Mouse (Mus musculus) neural tube, embryonic 12.5 days (tissue): ENCODE data around the gene Cadm4. TPM values are rescaled to one million over a fixed set of nuclear protein-coding genes. Genes with fewer than 3 reads are reported as not detected.
"Not testable (repeated sequence)": the region's sequence is repeated elsewhere in the genome, so short reads cannot be mapped to it uniquely, and the experiment has no call there.

Source experiments
- ATAC-seq: fragments of 200-750 bp; cut with Nextera tagmentation; 2 replicates; pipeline ENCODE4 v1.8.0; 2017; ENCODE audit warnings: low read depth, mild to moderate bottlenecking, moderate TSS enrichment, moderate library complexity; ENCODE audit not compliant: low FRiP score
- H3K27ac ChIP-seq: fragments of 300-500 bp; sonication (generic); 2 replicates; pipeline ENCODE4 v1.5.1; 2016
- H3K27me3 ChIP-seq: fragments of 300-500 bp; sonication (generic); replicated peaks from 2 replicates; pipeline ENCODE4 v1.6.1; 2016; ENCODE audit warnings: mild to moderate bottlenecking
- H3K36me3 ChIP-seq: fragments of 300-500 bp; sonication (generic); 2 replicates; pipeline ENCODE4 v1.6.1; 2016; ENCODE audit warnings: mild to moderate bottlenecking
- H3K4me1 ChIP-seq: fragments of 300-500 bp; sonication (generic); 2 replicates; pipeline ENCODE4 v1.6.1; 2016
- H3K4me2 ChIP-seq: fragments of 300-500 bp; sonication (generic); replicated peaks from 2 replicates; pipeline ENCODE4 v1.6.1; 2016; ENCODE audit warnings: mild to moderate bottlenecking
- H3K4me3 ChIP-seq: fragments of 300-500 bp; sonication (generic); 2 replicates; pipeline ENCODE4 v1.5.1; 2016
- H3K9ac ChIP-seq: fragments of 300-500 bp; sonication (generic); 2 replicates; pipeline ENCODE4 v1.6.1; 2016; ENCODE audit warnings: mild to moderate bottlenecking
- H3K9me3 ChIP-seq: fragments of 300-500 bp; sonication (generic); 2 replicates; pipeline ENCODE4 v1.6.1; 2016; ENCODE audit warnings: mild to moderate bottlenecking
- WGBS: fragments of 180-500 bp; shearing (Covaris S2); methylation state at CpG from one replicate; pipeline ENCODE4 v1.1.7; 2016; 5-methylcytosine and 5-hydroxymethylcytosine counted together
- polyA plus RNA-seq: library from polyadenylated mRNA; unstranded; fragments of >200 nt; fragmentation: Nextera tagmentation; extraction: Ambion mirVana; gene quantifications from 2 replicates; pipeline ENCODE4 v1.2.1, GENCODE M21; 2016

Cadm4 gene
- polyA plus RNA-seq, 1 experiment from 2014 or later = 42.8 TPM

DNA sequence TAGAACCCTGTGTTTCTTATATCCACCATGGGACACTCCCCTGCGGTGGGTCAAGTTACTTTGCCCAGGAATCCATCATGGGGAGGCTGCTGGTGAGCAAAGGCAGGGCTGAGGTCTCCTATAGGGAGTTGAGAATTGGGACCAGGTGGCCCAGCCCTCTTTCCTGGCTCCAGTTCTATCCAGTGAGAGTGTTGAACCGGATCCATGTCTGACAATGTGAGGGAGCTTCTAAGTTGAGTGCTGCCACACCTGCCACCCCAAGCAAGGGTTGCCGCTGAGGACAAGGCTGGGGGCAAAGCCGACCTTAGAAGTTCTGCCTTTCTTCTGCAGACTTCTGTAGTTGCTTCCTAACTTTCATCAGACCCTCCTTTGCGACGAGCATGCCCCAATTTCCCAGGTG lies 1.5 kb downstream of the Cadm4 start:
- WGBS = 54% methylated on average over 6 of the region's 6 CpGs
- not testable (repeated sequence) for H3K36me3 ChIP-seq, H3K9me3 ChIP-seq, H3K27ac ChIP-seq, H3K27me3 ChIP-seq, ATAC-seq
- peak overlapping the region; percentile 96 for H3K9ac ChIP-seq
- peak overlapping the region; percentile 91 for H3K4me2 ChIP-seq
- peaks cover 63% of the 10 kb centered on the region for H3K4me1 ChIP-seq
- H3K4me3 ChIP-seq = peak overlapping the region; percentile 83

DNA sequence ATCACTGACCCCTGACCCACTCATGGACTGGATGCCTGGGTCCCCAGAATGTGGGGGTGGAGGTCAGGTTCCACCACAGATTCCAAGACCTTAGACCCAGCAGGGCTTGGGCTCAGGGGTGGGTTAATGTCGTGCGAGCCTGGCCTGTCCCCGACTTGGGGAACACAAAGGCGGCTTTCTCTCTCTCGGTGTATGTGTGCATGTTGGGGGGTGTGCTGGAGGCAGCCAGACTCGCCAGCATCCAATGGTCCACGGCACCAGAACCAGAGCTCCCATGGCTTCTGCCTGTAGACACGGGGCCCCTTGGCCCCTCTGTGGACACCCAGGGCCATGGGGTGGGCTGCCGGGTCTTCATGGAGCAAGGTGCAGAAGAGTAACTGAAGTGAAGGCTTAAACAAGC lies 3.7 kb downstream of the Cadm4 start:
- Histone ChIP-seq H3K27me3 (no peaks in the 10 kb centered on the region), H3K9me3 (0 out of 2 replicates have a peak, but pooled peaks cover 2% of the 10 kb centered on the region), H3K9ac (peak overlapping the region; percentile 56), H3K27ac (no peak overlapping the region), H3K36me3 (peaks cover 9% of the 10 kb centered on the region; the same call in 1 of the 2 replicates), H3K4me3 (peak overlapping the region; percentile 22; the same call in 1 of the 2 replicates), H3K4me1 (peaks cover 60% of the 10 kb centered on the region), H3K4me2 (peak overlapping the region; percentile 91)
- WGBS = 77% methylated on average over 9 of the region's 9 CpGs
- no peak for ATAC-seq

DNA sequence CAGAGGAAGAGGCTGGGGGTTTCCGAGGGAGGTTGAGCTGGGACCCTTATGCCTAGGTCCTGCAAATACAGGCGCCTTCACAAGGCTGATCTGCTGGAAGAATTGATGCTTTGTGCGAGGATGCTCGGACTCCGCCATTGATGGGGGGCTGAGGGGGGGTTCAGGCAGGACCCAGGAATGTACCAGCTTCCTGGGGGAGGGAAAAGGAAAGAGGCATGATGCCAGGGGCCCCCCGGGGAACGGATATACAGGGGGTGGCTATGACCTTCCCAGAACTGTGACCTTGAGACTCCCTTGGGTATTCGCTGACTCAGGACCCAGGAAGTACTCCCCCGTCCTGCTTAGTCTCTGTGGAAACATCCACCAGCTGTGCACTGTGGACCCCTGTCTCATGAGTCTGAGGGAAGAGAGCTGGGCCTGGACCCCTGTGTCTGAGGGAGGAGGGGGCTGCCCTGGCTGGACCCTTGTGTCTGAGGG lies 4.9 kb downstream of the Cadm4 start:
- peaks cover 17% of the 10 kb centered on the region; the same call in 1 of the 2 replicates for H3K36me3 ChIP-seq
- H3K9me3 ChIP-seq = 0 out of 2 replicates have a peak, but pooled peaks cover 3% of the 10 kb centered on the region
- peak overlapping the region; percentile 56 for H3K9ac ChIP-seq
- H3K4me1 ChIP-seq = peaks cover 51% of the 10 kb centered on the region
- H3K27me3 ChIP-seq = no peaks in the 10 kb centered on the region
- peak overlapping the region; percentile 91 for H3K4me2 ChIP-seq
- 46% methylated on average over 9 of the region's 9 CpGs for WGBS
- H3K27ac ChIP-seq = peak overlapping the region; percentile 37
- peak; percentile 68 for ATAC-seq
- H3K4me3 ChIP-seq = peak overlapping the region; percentile 22

DNA sequence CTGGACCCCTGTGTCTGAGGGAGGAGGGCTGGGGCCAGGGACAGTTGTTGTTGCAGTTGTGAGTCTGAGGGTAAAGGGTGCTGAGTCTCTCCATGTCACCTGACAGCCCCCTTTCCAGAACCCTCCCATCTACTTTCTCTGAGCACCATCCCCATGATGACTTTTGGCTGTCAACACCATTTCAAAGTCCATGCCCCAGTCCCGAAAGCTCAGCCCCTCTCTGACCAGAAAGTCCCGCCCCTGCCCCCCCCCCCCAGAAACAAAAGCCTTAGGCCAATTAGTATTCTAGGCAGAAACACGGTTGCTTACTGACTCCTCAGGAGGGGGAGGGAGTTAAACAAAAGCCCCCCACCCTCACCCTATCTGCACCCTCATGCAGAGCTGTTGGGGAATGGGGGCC lies 5.6 kb downstream of the Cadm4 start:
- peak overlapping the region; percentile 56 for H3K9ac ChIP-seq
- H3K36me3 ChIP-seq = peaks cover 22% of the 10 kb centered on the region; the same call in 1 of the 2 replicates
- ATAC-seq = 0 out of 2 replicates have a peak, but pooled peaks have one; percentile 3
- peak overlapping the region; percentile 91 for H3K4me2 ChIP-seq
- H3K4me3 ChIP-seq = 0 out of 2 replicates have a peak overlapping the region, but pooled peaks have one; percentile 1
- WGBS = 33% methylated on average over 3 of the region's 3 CpGs
- H3K27ac ChIP-seq = peak overlapping the region; percentile 26; the same call in 1 of the 2 replicates
- no peaks in the 10 kb centered on the region for H3K27me3 ChIP-seq
- peaks cover 51% of the 10 kb centered on the region for H3K4me1 ChIP-seq
- 0 out of 2 replicates have a peak, but pooled peaks cover 3% of the 10 kb centered on the region for H3K9me3 ChIP-seq

DNA sequence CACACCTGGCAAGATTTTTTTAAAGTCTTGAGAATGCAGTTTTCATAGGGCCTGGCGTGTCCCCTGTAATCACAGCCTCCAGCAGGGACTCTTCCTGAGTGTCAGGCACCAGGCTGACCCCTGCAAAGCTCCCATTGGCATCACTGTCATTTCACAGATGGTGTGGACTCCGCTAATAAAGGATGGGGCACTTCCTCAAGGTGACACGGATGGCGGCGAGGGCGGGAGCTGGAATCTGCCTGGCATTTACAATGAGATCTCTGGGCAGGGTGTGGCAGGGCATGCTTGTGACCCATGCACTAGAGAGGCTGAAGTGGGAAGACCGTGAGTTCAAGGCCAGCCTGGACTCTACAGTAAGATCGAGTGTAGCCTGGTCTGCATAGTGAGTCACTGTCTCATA lies 6.5 kb downstream of the Cadm4 start:
- no peak overlapping the region for H3K9ac ChIP-seq
- peaks cover 22% of the 10 kb centered on the region; the same call in 1 of the 2 replicates for H3K36me3 ChIP-seq
- H3K9me3 ChIP-seq = 0 out of 2 replicates have a peak, but pooled peaks cover 3% of the 10 kb centered on the region
- H3K27ac ChIP-seq = no peak overlapping the region
- 84% methylated on average over 8 of the region's 8 CpGs for WGBS
- no peak for ATAC-seq
- no peak overlapping the region for H3K4me3 ChIP-seq
- H3K27me3 ChIP-seq = no peaks in the 10 kb centered on the region
- peaks cover 45% of the 10 kb centered on the region for H3K4me1 ChIP-seq
- H3K4me2 ChIP-seq = no peak overlapping the region

DNA sequence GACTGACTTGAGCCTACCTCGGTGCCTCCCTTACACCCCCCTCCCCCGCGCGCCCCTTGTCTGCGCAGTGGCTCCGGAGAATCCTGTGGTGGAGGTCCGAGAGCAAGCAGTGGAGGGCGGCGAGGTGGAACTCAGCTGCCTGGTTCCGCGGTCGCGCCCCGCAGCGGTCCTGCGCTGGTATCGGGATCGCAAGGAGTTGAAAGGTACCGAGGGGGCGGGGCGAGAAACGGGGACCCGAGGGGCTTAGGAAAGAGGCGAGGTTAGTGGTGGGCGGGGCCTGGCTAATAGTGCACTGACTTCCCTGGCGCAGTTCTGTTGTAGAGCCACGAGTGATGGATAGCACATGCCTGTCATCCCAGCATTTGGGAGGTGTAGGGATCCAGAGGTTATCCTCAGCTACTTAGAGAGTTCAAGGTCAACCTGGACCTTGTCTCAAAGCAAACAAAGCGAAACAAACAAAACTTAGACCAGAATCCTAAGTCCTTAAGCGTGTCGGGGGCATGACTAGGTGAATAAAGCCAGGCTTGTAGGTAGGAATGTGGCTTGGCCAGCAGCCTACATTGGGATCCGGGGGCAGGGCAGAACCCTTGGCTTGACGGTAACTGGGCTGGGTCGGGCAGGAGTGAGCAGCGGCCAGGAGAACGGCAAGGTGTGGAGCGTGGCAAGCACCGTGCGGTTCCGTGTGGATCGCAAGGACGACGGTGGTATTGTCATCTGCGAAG lies 18.2 kb downstream of the Cadm4 start:
- 0 out of 2 replicates have a peak overlapping the region, but pooled peaks have one; percentile 7 for H3K4me3 ChIP-seq
- peaks cover 51% of the 10 kb centered on the region for H3K36me3 ChIP-seq
- peaks cover 21% of the 10 kb centered on the region for H3K4me1 ChIP-seq
- peaks cover 11% of the 10 kb centered on the region; the same call in 1 of the 2 replicates for H3K27me3 ChIP-seq
- H3K4me2 ChIP-seq = peak overlapping the region; percentile 42
- no peak for ATAC-seq
- 0 out of 2 replicates have a peak, but pooled peaks cover 3% of the 10 kb centered on the region for H3K9me3 ChIP-seq
- 16% methylated on average over 43 of the region's 43 CpGs for WGBS
- H3K27ac ChIP-seq = no peak overlapping the region
- H3K9ac ChIP-seq = no peak overlapping the region

DNA sequence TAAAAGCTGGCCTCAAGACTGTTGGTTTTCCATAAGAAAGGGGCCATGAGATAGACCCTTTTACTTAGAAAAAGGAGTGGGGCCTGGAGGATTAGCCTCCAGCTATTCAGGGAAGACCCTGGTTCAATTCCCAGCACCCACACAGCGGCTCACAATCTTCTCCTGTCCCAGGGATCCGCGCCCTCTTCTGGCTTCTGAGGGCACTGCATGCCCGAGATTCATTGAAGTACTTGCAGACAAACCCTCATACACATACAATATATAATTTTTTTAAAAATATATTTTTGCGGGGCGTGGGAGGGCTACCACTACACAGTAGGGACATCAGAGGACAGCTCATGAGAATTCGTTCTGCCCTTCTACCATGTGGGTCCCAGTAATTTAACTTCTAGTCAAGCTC lies 19.1 kb downstream of the Cadm4 start:
- 33% methylated on average over 7 of the region's 7 CpGs for WGBS
- no peak overlapping the region for H3K9ac ChIP-seq
- no peak overlapping the region for H3K4me2 ChIP-seq
- ATAC-seq = no peak
- peaks cover 50% of the 10 kb centered on the region for H3K36me3 ChIP-seq
- H3K4me3 ChIP-seq = no peak overlapping the region
- no peak overlapping the region for H3K27ac ChIP-seq
- H3K27me3 ChIP-seq = peaks cover 11% of the 10 kb centered on the region; the same call in 1 of the 2 replicates
- peaks cover 30% of the 10 kb centered on the region for H3K4me1 ChIP-seq
- 0 out of 2 replicates have a peak, but pooled peaks cover 3% of the 10 kb centered on the region for H3K9me3 ChIP-seq

DNA sequence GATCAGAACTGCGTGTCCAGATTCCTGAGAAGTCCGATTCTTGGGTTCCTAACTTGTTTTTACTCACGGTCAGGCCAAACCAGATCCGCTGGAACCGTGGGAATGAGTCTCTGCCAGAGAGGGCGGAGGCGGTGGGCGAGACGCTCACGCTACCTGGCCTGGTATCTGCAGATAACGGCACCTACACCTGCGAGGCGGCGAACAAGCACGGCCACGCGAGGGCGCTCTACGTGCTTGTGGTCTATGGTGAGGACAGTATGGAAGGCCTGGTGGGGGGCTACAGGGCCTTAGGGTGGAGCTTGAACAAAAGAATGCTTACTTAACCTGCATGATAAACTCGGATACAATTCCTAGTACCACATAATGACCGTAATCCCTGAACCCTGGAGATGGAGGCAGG lies 19.7 kb downstream of the Cadm4 start:
- Histone ChIP-seq H3K27ac (no peak overlapping the region), H3K4me3 (no peak overlapping the region), H3K9me3 (0 out of 2 replicates have a peak, but pooled peaks cover 3% of the 10 kb centered on the region), H3K4me2 (no peak overlapping the region), H3K4me1 (peaks cover 32% of the 10 kb centered on the region), H3K36me3 (peaks cover 50% of the 10 kb centered on the region), H3K9ac (no peak overlapping the region), H3K27me3 (peaks cover 11% of the 10 kb centered on the region; the same call in 1 of the 2 replicates)
- WGBS = 53% methylated on average over 21 of the region's 21 CpGs
- no peak for ATAC-seq

DNA sequence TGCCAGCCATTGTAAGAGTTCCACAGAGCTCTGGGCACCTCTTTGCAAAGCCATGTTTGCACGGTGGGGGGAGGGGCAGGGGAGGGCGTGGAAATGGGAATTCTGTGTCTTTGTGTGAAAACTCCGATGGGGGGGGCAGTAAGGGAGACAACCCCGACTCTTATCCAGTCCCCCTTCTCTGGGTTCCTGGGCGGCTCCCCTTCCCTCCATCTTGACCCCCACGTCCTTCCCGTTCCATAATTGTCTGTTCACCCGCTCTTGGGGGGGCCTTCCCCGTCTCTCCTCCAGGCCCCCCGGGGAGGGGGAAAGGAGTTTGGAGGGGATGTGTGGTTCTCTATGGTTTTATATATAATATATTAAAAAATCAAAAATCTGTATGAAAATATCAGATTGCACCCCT lies 22.2 kb downstream of the Cadm4 start:
- Histone ChIP-seq H3K4me3 (no peak overlapping the region), H3K36me3 (peaks cover 42% of the 10 kb centered on the region), H3K27me3 (peaks cover 10% of the 10 kb centered on the region; the same call in 1 of the 2 replicates), H3K27ac (no peak overlapping the region), H3K4me2 (no peak overlapping the region), H3K9me3 (0 out of 2 replicates have a peak, but pooled peaks cover 3% of the 10 kb centered on the region), H3K9ac (no peak overlapping the region), H3K4me1 (peaks cover 39% of the 10 kb centered on the region)
- ATAC-seq = no peak
- WGBS = 25% methylated on average over 10 of the region's 10 CpGs

DNA sequence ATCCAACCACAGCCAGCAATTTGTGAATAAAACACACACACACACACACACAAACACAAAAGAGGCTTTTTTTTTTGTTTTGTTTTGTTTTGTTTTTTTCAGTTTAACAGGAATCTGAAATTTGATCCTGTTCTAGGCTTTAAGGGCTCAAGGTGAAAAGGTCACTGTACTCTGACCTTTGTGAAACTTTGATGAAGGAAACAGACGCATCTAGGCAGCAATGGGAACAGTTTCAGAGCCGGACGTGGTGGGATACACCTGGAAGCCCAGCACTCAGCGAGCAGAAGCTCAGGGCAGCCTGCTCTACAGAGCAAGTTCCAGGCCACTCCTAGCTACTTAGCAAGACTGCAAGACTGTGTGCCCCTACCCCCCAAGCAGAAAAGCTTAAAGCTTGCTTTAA lies 23.0 kb downstream of the Cadm4 start:
- Histone ChIP-seq H3K27me3 (peaks cover 5% of the 10 kb centered on the region; the same call in 1 of the 2 replicates), H3K4me1 (peaks cover 36% of the 10 kb centered on the region), H3K27ac (no peak overlapping the region; the same call in 1 of the 2 replicates), H3K4me2 (peak overlapping the region; percentile 79; the same call in 1 of the 2 replicates), H3K4me3 (no peak overlapping the region), H3K9me3 (0 out of 2 replicates have a peak, but pooled peaks cover 3% of the 10 kb centered on the region), H3K9ac (no peak overlapping the region), H3K36me3 (peaks cover 36% of the 10 kb centered on the region)
- ATAC-seq = no peak
- 12% methylated on average over 4 of the region's 4 CpGs for WGBS

DNA sequence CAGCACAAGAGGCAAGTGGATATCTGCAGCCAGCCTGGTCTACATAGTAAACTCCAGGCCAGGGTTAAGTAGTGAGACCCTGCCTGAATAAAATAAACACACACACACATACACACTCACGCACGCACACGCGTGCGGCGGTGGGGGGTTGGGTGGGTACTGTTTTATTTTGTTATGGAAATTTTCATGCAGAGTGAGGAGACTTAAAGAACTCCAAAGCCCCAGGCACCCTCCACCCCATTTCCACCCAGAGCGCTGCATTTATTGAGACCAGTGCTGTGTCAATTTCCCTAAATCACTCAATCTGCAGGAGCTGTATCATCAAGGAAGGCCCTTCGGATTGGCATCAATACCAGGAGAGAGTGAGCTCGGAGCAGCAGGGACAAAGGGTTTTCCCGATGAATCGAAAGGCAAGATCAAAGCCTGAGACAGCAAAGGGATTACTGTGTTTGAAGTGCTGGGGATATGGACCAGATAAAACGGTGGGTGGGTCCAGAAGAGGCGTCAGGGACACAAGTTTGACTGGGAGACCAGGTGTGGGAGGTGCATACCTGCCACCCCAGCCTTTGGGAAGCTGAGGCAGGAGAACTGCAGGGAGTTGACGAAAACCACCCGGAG lies 23.7 kb downstream of the Cadm4 start:
- peaks cover 1% of the 10 kb centered on the region; the same call in 1 of the 2 replicates for H3K27me3 ChIP-seq
- 0 out of 2 replicates have a peak overlapping the region, but pooled peaks have one; percentile 7 for H3K4me3 ChIP-seq
- peaks cover 35% of the 10 kb centered on the region for H3K4me1 ChIP-seq
- 12% methylated on average over 15 of the region's 15 CpGs for WGBS
- no peak for ATAC-seq
- H3K36me3 ChIP-seq = peaks cover 32% of the 10 kb centered on the region
- peak overlapping the region; percentile 79 for H3K4me2 ChIP-seq
- 0 out of 2 replicates have a peak, but pooled peaks cover 3% of the 10 kb centered on the region for H3K9me3 ChIP-seq
- peak overlapping the region; percentile 95; the same call in 1 of the 2 replicates for H3K9ac ChIP-seq
- H3K27ac ChIP-seq = no peak overlapping the region; the same call in 1 of the 2 replicates

DNA sequence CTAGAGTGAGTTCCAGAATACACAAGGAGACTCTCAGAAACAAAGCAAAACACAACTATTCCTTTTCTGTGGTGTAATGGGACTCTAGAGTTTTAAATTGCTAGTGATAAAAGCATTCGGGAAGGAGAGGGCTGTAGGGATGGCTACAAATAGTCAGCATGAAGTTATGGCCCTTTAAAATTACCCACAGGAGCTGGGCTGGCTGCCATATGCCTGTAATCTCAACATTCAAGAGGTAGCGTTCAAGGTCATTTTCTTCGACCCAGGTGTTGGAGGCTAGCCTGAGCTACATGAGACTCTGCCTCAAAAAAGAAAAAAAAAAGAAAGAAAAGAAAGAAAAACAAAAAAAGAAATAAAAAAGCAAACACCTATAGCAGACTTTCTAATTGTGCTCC lies 24.2 kb downstream of the Cadm4 start:
- Histone ChIP-seq H3K4me1 (peaks cover 35% of the 10 kb centered on the region), H3K9me3 (no peaks in the 10 kb centered on the region), H3K4me2 (peak overlapping the region; percentile 79), H3K4me3 (peak overlapping the region; percentile 55), H3K9ac (peak overlapping the region; percentile 95), H3K27ac (no peak overlapping the region), H3K27me3 (no peaks in the 10 kb centered on the region), H3K36me3 (peaks cover 32% of the 10 kb centered on the region)
- ATAC-seq = no peak
- 11% methylated on average over 3 of the region's 3 CpGs for WGBS
